Mouse (Mus musculus): ENCODE measurements at regions not wholly inside any gene's neighbourhood (a gene's known extent, or its start where the extent isn't known, plus 50 kb on each side); places are given as distances from the start of the nearest gene placed in this dataset.

GRCm38 (mm10) chr16:21298866-21299265 lies 94.3 kb downstream of the Ephb3 start:
- Histone ChIP-seq H3K79me2 (ENCODE audit: control insufficient read depth, insufficient read depth) (no peaks in the 10 kb centered on the region), H3K27me3 (ENCODE audit: control insufficient read depth, insufficient read depth, insufficient read length) (no peaks in the 10 kb centered on the region), H3K36me3 (ENCODE audit: control insufficient read depth, insufficient read depth) (no peaks in the 10 kb centered on the region), H3ac (ENCODE audit: control insufficient read depth, insufficient read length) (no peak overlapping the region), H3K4me3 (no peak overlapping the region), H3K4me2 (ENCODE audit: low read depth) (no peak overlapping the region)
- TF ChIP-seq TCF3 (IDR thresholded peaks at IDR 0.05; ENCODE audit: insufficient read length, low read depth): no peak
- TF ChIP-seq TCF12 (IDR thresholded peaks at IDR 0.05; ENCODE audit: insufficient read depth, poor library complexity, severe bottlenecking): no peak
- TF ChIP-seq MYOG (IDR thresholded peaks at IDR 0.05; ENCODE audit: control insufficient read depth in 1 of 3, insufficient read depth in 1 of 3, insufficient read length in 2 of 3, low read depth in 2 of 3): no peak
- no peak for TF ChIP-seq SRF (IDR thresholded peaks at IDR 0.05; ENCODE audit: control insufficient read depth, insufficient read length, low read depth)
- TF ChIP-seq CEBPB (IDR thresholded peaks at IDR 0.05; ENCODE audit: insufficient read depth, poor library complexity, severe bottlenecking): no peak
- TF ChIP-seq E2F4 (IDR thresholded peaks at IDR 0.05; ENCODE audit: insufficient read depth): no peak

DNA sequence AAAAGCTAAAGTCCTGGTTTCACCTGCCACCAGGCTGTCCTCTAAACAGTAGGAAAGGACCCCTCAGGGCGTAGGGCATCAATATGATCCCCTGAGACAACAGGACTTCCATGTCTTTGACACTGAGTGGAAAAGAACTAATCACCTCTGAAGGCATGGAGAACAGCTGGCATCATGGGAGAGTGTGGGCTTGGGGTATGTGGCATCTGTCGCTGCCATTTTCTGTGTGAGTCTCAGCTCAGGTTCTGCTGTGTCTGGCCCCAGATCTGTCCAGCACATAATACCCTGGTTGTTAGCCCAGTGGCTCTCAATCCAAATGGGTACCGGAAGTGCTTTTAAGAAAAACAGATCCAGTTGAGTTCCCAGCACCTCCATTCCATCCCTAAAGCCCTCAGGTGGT lies 101.3 kb downstream of the Ephb3 start:
- no peaks in the 10 kb centered on the region for H3K27me3 ChIP-seq (ENCODE audit: control insufficient read depth, insufficient read depth, insufficient read length)
- no peak overlapping the region for H3K4me2 ChIP-seq (ENCODE audit: low read depth)
- H3ac ChIP-seq (ENCODE audit: control insufficient read depth, insufficient read length): no peak overlapping the region
- H3K36me3 ChIP-seq (ENCODE audit: control insufficient read depth, insufficient read depth): no peaks in the 10 kb centered on the region
- no peaks in the 10 kb centered on the region for H3K79me2 ChIP-seq (ENCODE audit: control insufficient read depth, insufficient read depth)
- no peak for TF ChIP-seq E2F4 (IDR thresholded peaks at IDR 0.05; ENCODE audit: insufficient read depth)
- TF ChIP-seq MYOD1 (IDR thresholded peaks at IDR 0.05; ENCODE audit: control insufficient read depth in 1 of 3, insufficient read length in 2 of 3, low read depth in 2 of 3): peak in 2 of 3 experiments; percentile 96
- TF ChIP-seq MYOG (IDR thresholded peaks at IDR 0.05; ENCODE audit: control insufficient read depth in 1 of 3, insufficient read depth in 1 of 3, insufficient read length in 2 of 3, low read depth in 2 of 3): peak in 1 of 3 experiments; percentile 70
- no peak overlapping the region for H3K4me3 ChIP-seq

- no peak overlapping the region for H3K4me2 ChIP-seq (ENCODE audit: low read depth)
- H3ac ChIP-seq (ENCODE audit: control insufficient read depth, insufficient read length): no peak overlapping the region
- H3K79me2 ChIP-seq (ENCODE audit: control insufficient read depth, insufficient read depth): no peaks in the 10 kb centered on the region
- no peaks in the 10 kb centered on the region for H3K27me3 ChIP-seq (ENCODE audit: control insufficient read depth, insufficient read depth, insufficient read length)
- H3K4me3 ChIP-seq: no peak overlapping the region
- H3K36me3 ChIP-seq (ENCODE audit: control insufficient read depth, insufficient read depth): no peaks in the 10 kb centered on the region
- TF ChIP-seq MYOD1 (IDR thresholded peaks at IDR 0.05; ENCODE audit: control insufficient read depth in 1 of 3, insufficient read length in 2 of 3, low read depth in 2 of 3) (no peak), MYOG (IDR thresholded peaks at IDR 0.05; ENCODE audit: control insufficient read depth in 1 of 3, insufficient read depth in 1 of 3, insufficient read length in 2 of 3, low read depth in 2 of 3) (no peak), POLR2AphosphoS2 (IDR thresholded peaks at IDR 0.05; ENCODE audit: insufficient read length, low read depth) (no peak), USF1 (IDR thresholded peaks at IDR 0.05; ENCODE audit: low read depth) (no peak)
Measured at GRCm38 (mm10) chr16:21308513-21308912, 104.0 kb downstream of the Ephb3 start.

GRCm38 (mm10) chr16:21310636-21311615 lies 106.4 kb downstream of the Ephb3 start:
- H3K27me3 ChIP-seq (ENCODE audit: control insufficient read depth, insufficient read depth, insufficient read length): no peaks in the 10 kb centered on the region
- peak overlapping the region; percentile 13 for H3K4me3 ChIP-seq
- TF ChIP-seq CEBPB (IDR thresholded peaks at IDR 0.05; ENCODE audit: insufficient read depth, poor library complexity, severe bottlenecking) (no peak), POLR2AphosphoS2 (IDR thresholded peaks at IDR 0.05; ENCODE audit: insufficient read length, low read depth) (no peak), SRF (IDR thresholded peaks at IDR 0.05; ENCODE audit: control insufficient read depth, insufficient read length, low read depth) (no peak), USF1 (IDR thresholded peaks at IDR 0.05; ENCODE audit: low read depth) (peak; percentile 82), TCF12 (IDR thresholded peaks at IDR 0.05; ENCODE audit: insufficient read depth, poor library complexity, severe bottlenecking) (no peak), MAX (IDR thresholded peaks at IDR 0.05; ENCODE audit: low read depth) (no peak), MYOD1 (IDR thresholded peaks at IDR 0.05; ENCODE audit: control insufficient read depth in 1 of 3, insufficient read length in 2 of 3, low read depth in 2 of 3) (no peak), TCF3 (IDR thresholded peaks at IDR 0.05; ENCODE audit: insufficient read length, low read depth) (no peak), REST (IDR thresholded peaks at IDR 0.05; ENCODE audit: insufficient read depth, insufficient read length) (no peak), POLR2A (IDR thresholded peaks at IDR 0.05; ENCODE audit: insufficient read length, low read depth) (peak; percentile 31), MYOG (IDR thresholded peaks at IDR 0.05; ENCODE audit: control insufficient read depth in 1 of 3, insufficient read depth in 1 of 3, insufficient read length in 2 of 3, low read depth in 2 of 3) (no peak), E2F4 (IDR thresholded peaks at IDR 0.05; ENCODE audit: insufficient read depth) (no peak)
- H3K36me3 ChIP-seq (ENCODE audit: control insufficient read depth, insufficient read depth): no peaks in the 10 kb centered on the region
- H3K4me2 ChIP-seq (ENCODE audit: low read depth): peak overlapping the region; percentile 69
- H3ac ChIP-seq (ENCODE audit: control insufficient read depth, insufficient read length): peak overlapping the region; percentile 17
- H3K79me2 ChIP-seq (ENCODE audit: control insufficient read depth, insufficient read depth): no peaks in the 10 kb centered on the region

DNA sequence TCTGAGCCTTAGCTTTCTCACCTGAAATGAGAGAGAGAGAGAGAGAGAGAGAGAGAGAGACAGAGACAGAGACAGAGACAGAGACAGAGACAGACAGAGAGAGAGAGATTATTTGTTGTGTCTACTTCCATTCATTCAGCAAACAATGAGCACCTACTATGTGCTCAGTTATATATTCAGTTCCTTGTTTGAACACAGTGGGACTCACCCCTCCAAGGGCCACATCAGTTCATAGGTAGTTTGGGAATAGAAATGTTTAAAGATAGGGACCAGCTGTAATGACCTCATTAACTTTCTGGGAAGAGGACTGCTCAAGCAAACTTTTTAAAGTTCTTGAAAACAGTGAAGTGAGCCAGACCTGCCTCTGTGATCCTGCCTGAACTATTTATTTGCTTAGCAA lies 107.2 kb downstream of the Ephb3 start:
- Histone ChIP-seq H3ac (ENCODE audit: control insufficient read depth, insufficient read length) (no peak overlapping the region), H3K27me3 (ENCODE audit: control insufficient read depth, insufficient read depth, insufficient read length) (no peaks in the 10 kb centered on the region), H3K4me3 (no peak overlapping the region), H3K4me2 (ENCODE audit: low read depth) (no peak overlapping the region), H3K79me2 (ENCODE audit: control insufficient read depth, insufficient read depth) (no peaks in the 10 kb centered on the region), H3K36me3 (ENCODE audit: control insufficient read depth, insufficient read depth) (no peaks in the 10 kb centered on the region)
- no peak for TF ChIP-seq POLR2AphosphoS2 (IDR thresholded peaks at IDR 0.05; ENCODE audit: insufficient read length, low read depth)

Measured in myocyte (in vitro differentiated cells).